Mouse (Mus musculus): ENCODE results near the gene Plscr4. TPM values are rescaled to one million over a fixed set of nuclear protein-coding genes. Genes with fewer than 3 reads are reported as not detected.

The Plscr4 gene
- polyA plus RNA-seq (2012; ENCODE audit: insufficient read depth, insufficient read length, low replicate concordance, missing spikeins), result not detected in 2 replicates

GRCm38 (mm10) chr9:92457261-92458058, at the start of gene Plscr4:
TSS of gene Plscr4 (plus strand) at chr9:92457373.
- 0 out of 2 replicates have a peak within 1 kb of the TSS, but pooled peaks have one; percentile 9 for H3K27ac ChIP-seq (ENCODE audit: insufficient read depth, low read depth, low read length)
- TF ChIP-seq POLR2A (IDR thresholded peaks at IDR 0.05; ENCODE audit: insufficient read depth, low read depth, low read length) (0 out of 2 replicates have a peak, but pooled peaks have one; percentile 23), CTCF (IDR thresholded peaks at IDR 0.05; ENCODE audit: insufficient read depth, low read depth, low read length) (no peak)
- 8% methylated on average over 43 of the region's 43 CpGs for WGBS

GRCm38 (mm10) chr9:92410225-92410624, 46.9 kb upstream of the Plscr4 start:
- TF ChIP-seq CTCF (IDR thresholded peaks at IDR 0.05; ENCODE audit: insufficient read depth, low read depth, low read length) (no peak), POLR2A (IDR thresholded peaks at IDR 0.05; ENCODE audit: insufficient read depth, low read depth, low read length) (no peak)
- WGBS, result 93% methylated on average over 3 of the region's 3 CpGs
- Histone ChIP-seq H3K4me1 (ENCODE audit: control insufficient read depth, insufficient read depth, low read length) (no peaks in the 10 kb centered on the region), H3K4me3 (ENCODE audit: insufficient read depth, low read depth, low read length) (no peak overlapping the region), H3K27ac (ENCODE audit: insufficient read depth, low read depth, low read length) (no peak overlapping the region)

More at GRCm38 (mm10) chr9:92457261-92458058, at the start of gene Plscr4:
- Histone ChIP-seq H3K4me1 (ENCODE audit: control insufficient read depth, insufficient read depth, low read length) (peaks cover 2% of the 10 kb centered on the region), H3K4me3 (ENCODE audit: insufficient read depth, low read depth, low read length) (peak within 1 kb of the TSS; percentile 58)

GRCm38 (mm10) chr9:92412045-92412444, 45.1 kb upstream of the Plscr4 start:
- 67% methylated on average over 2 of the region's 2 CpGs for WGBS
- TF ChIP-seq POLR2A (IDR thresholded peaks at IDR 0.05; ENCODE audit: insufficient read depth, low read depth, low read length) (no peak), CTCF (IDR thresholded peaks at IDR 0.05; ENCODE audit: insufficient read depth, low read depth, low read length) (no peak)
- Histone ChIP-seq H3K4me1 (ENCODE audit: control insufficient read depth, insufficient read depth, low read length) (no peaks in the 10 kb centered on the region), H3K4me3 (ENCODE audit: insufficient read depth, low read depth, low read length) (no peak overlapping the region), H3K27ac (ENCODE audit: insufficient read depth, low read depth, low read length) (no peak overlapping the region)

- Histone ChIP-seq H3K4me1 (ENCODE audit: control insufficient read depth, insufficient read depth, low read length) (no peaks in the 10 kb centered on the region), H3K27ac (ENCODE audit: insufficient read depth, low read depth, low read length) (no peak overlapping the region), H3K4me3 (ENCODE audit: insufficient read depth, low read depth, low read length) (no peak overlapping the region)
- 80% methylated on average over 3 of the region's 3 CpGs for WGBS
- TF ChIP-seq CTCF (IDR thresholded peaks at IDR 0.05; ENCODE audit: insufficient read depth, low read depth, low read length) (no peak), POLR2A (IDR thresholded peaks at IDR 0.05; ENCODE audit: insufficient read depth, low read depth, low read length) (no peak)
Measured at GRCm38 (mm10) chr9:92413684-92414083, 43.5 kb upstream of the Plscr4 start.

- TF ChIP-seq CTCF (IDR thresholded peaks at IDR 0.05; ENCODE audit: insufficient read depth, low read depth, low read length), result no peak
- TF ChIP-seq POLR2A (IDR thresholded peaks at IDR 0.05; ENCODE audit: insufficient read depth, low read depth, low read length), result no peak
- no peaks in the 10 kb centered on the region for H3K4me1 ChIP-seq (ENCODE audit: control insufficient read depth, insufficient read depth, low read length)
- H3K4me3 ChIP-seq (ENCODE audit: insufficient read depth, low read depth, low read length), result no peak overlapping the region
- no peak overlapping the region for H3K27ac ChIP-seq (ENCODE audit: insufficient read depth, low read depth, low read length)
Measured at GRCm38 (mm10) chr9:92437781-92438180, 19.4 kb upstream of the Plscr4 start.

GRCm38 (mm10) chr9:92441468-92441867, 15.7 kb upstream of the Plscr4 start:
- no peak overlapping the region for H3K27ac ChIP-seq (ENCODE audit: insufficient read depth, low read depth, low read length)
- no peak overlapping the region for H3K4me3 ChIP-seq (ENCODE audit: insufficient read depth, low read depth, low read length)
- WGBS, result 92% methylated on average over 4 of the region's 4 CpGs
- H3K4me1 ChIP-seq (ENCODE audit: control insufficient read depth, insufficient read depth, low read length), result no peaks in the 10 kb centered on the region
- TF ChIP-seq POLR2A (IDR thresholded peaks at IDR 0.05; ENCODE audit: insufficient read depth, low read depth, low read length) (no peak), CTCF (IDR thresholded peaks at IDR 0.05; ENCODE audit: insufficient read depth, low read depth, low read length) (no peak)

GRCm38 (mm10) chr9:92444536-92444935, 12.6 kb upstream of the Plscr4 start:
- no peak for TF ChIP-seq POLR2A (IDR thresholded peaks at IDR 0.05; ENCODE audit: insufficient read depth, low read depth, low read length)
- no peak for TF ChIP-seq CTCF (IDR thresholded peaks at IDR 0.05; ENCODE audit: insufficient read depth, low read depth, low read length)
- Histone ChIP-seq H3K4me1 (ENCODE audit: control insufficient read depth, insufficient read depth, low read length) (no peaks in the 10 kb centered on the region), H3K27ac (ENCODE audit: insufficient read depth, low read depth, low read length) (no peak overlapping the region), H3K4me3 (ENCODE audit: insufficient read depth, low read depth, low read length) (no peak overlapping the region)

GRCm38 (mm10) chr9:92456605-92457004, 568 bp upstream of the Plscr4 start:
- Histone ChIP-seq H3K27ac (ENCODE audit: insufficient read depth, low read depth, low read length) (no peak overlapping the region), H3K4me1 (ENCODE audit: control insufficient read depth, insufficient read depth, low read length) (peaks cover 2% of the 10 kb centered on the region), H3K4me3 (ENCODE audit: insufficient read depth, low read depth, low read length) (no peak overlapping the region)
- no peak for TF ChIP-seq CTCF (IDR thresholded peaks at IDR 0.05; ENCODE audit: insufficient read depth, low read depth, low read length)
- no peak for TF ChIP-seq POLR2A (IDR thresholded peaks at IDR 0.05; ENCODE audit: insufficient read depth, low read depth, low read length)
- WGBS, result 94% methylated on average over 3 of the region's 3 CpGs

- Histone ChIP-seq H3K4me3 (ENCODE audit: insufficient read depth, low read depth, low read length) (peak overlapping the region; percentile 58), H3K4me1 (ENCODE audit: control insufficient read depth, insufficient read depth, low read length) (peaks cover 2% of the 10 kb centered on the region), H3K27ac (ENCODE audit: insufficient read depth, low read depth, low read length) (no peak overlapping the region)
- 1% methylated on average over 5 of the region's 5 CpGs for WGBS
- TF ChIP-seq POLR2A (IDR thresholded peaks at IDR 0.05; ENCODE audit: insufficient read depth, low read depth, low read length), result no peak
- TF ChIP-seq CTCF (IDR thresholded peaks at IDR 0.05; ENCODE audit: insufficient read depth, low read depth, low read length), result no peak
Measured at GRCm38 (mm10) chr9:92458059-92458402, 858 bp downstream of the Plscr4 start.
